Mouse (Mus musculus) heart, postnatal 0 days (tissue): ENCODE data around the gene Lin9. TPM values are rescaled to one million over a fixed set of nuclear protein-coding genes. Genes with fewer than 3 reads are reported as not detected.

ENCODE experiments used
- ATAC-seq: fragments of 200-750 bp; cut with Nextera tagmentation; 2 replicates; pipeline ENCODE4 v1.8.0; 2017; ENCODE audit warnings: low read depth, moderate number of reproducible peaks, moderate library complexity; ENCODE audit not compliant: insufficient read depth
- DNase-seq: peaks from one replicate; pipeline ENCODE4 v3.0.0-alpha.2; 2016; ENCODE audit warnings: low spot score
- H3K27ac ChIP-seq: fragments of 300-500 bp; sonication (generic); 2 replicates; pipeline ENCODE4 v1.5.1; 2014; ENCODE audit warnings: low read depth, mild to moderate bottlenecking
- H3K27me3 ChIP-seq: fragments of 300-500 bp; sonication (generic); 2 replicates; pipeline ENCODE4 v1.6.1; 2014; ENCODE audit warnings: low read length, mixed read lengths; ENCODE audit not compliant: control insufficient read depth, insufficient read depth
- H3K36me3 ChIP-seq: fragments of 300-500 bp; sonication (generic); replicated peaks from 2 replicates; pipeline ENCODE4 v1.6.1; 2014; ENCODE audit warnings: low read length, mixed read lengths; ENCODE audit not compliant: control insufficient read depth, insufficient read depth
- H3K4me1 ChIP-seq: fragments of 300-500 bp; sonication (generic); 2 replicates; pipeline ENCODE4 v1.6.1; 2014; ENCODE audit warnings: antibody characterized with exemption; ENCODE audit not compliant: control insufficient read depth, insufficient read depth
- H3K4me2 ChIP-seq: fragments of 300-500 bp; sonication (generic); 2 replicates; pipeline ENCODE4 v1.6.1; 2014; ENCODE audit warnings: low read depth, mild to moderate bottlenecking, low read length, moderate library complexity
- H3K4me3 ChIP-seq: fragments of 300-500 bp; sonication (generic); 2 replicates; pipeline ENCODE4 v1.5.1; 2014; ENCODE audit warnings: low read depth, low read length
- H3K9ac ChIP-seq: fragments of 300-500 bp; sonication (generic); replicated peaks from 2 replicates; pipeline ENCODE4 v1.6.1; 2014; ENCODE audit warnings: low read depth, low read length, mixed read lengths
- H3K9me3 ChIP-seq: fragments of 300-500 bp; sonication (generic); replicated peaks from 2 replicates; pipeline ENCODE4 v1.6.1; 2016; ENCODE audit warnings: low read length; ENCODE audit not compliant: control insufficient read depth
- CTCF ChIP-seq: IDR thresholded peaks from 2 replicates; pipeline ENCODE4 v1.5.1; 2016; ENCODE audit warnings: antibody characterized with exemption, control low read depth, low read depth
- EP300 ChIP-seq: IDR thresholded peaks from 2 replicates; pipeline ENCODE4 v1.6.1; 2016; ENCODE audit warnings: antibody characterized with exemption, low read depth
- whole genome bisulfite sequencing: fragments of 180-500 bp; shearing (Covaris S2); extraction: QIAGEN DNeasy Blood & Tissue Kit; methylation state at CpG from one replicate; pipeline ENCODE4 v1.1.7; 2014; 5-methylcytosine and 5-hydroxymethylcytosine counted together
- polyA plus RNA-seq: library from polyadenylated mRNA; unstranded; fragments of >200 nt; fragmentation: Nextera tagmentation; extraction: Ambion mirVana; gene quantifications from 2 replicates; pipeline ENCODE4 v1.2.1, GENCODE M21; 2015
- total RNA-seq: library from RNA; depleted of rRNA; stranded (reverse); fragments of >200 nt; gene quantifications from 2 replicates; pipeline ENCODE4 v1.2.3, GENCODE M21; 2014; ENCODE audit warnings: low replicate concordance; rRNA removed

The Lin9 gene
- 12.3 and 17.7 TPM in 2 replicates for total RNA-seq
- 5.7 and 5.8 TPM in 2 replicates for polyA plus RNA-seq

DNA sequence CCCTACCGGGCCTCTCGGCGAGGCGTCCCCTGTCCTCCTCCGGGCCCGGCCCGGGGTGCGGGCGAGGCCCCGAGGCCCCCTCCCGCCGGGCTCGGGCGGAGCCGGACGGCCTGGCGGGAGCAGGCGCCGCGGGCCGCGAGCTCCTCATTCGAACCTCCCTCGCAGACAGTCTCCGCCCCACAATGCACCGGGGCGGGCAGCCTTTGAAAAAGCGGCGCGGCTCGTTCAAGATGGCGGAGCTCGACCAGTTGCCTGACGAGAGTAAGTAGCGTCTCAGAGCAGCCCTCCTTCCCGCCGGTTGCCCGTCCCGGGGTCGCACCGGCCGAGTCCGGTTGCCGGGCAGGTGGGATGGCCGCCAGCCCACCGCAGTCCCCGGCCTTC is at the start of gene Lin9:
Lin9 (plus strand) TSS at position 14 of the 381 bp plus-strand sequence.
- H3K36me3 ChIP-seq: no peaks in the 10 kb centered on the region

DNA sequence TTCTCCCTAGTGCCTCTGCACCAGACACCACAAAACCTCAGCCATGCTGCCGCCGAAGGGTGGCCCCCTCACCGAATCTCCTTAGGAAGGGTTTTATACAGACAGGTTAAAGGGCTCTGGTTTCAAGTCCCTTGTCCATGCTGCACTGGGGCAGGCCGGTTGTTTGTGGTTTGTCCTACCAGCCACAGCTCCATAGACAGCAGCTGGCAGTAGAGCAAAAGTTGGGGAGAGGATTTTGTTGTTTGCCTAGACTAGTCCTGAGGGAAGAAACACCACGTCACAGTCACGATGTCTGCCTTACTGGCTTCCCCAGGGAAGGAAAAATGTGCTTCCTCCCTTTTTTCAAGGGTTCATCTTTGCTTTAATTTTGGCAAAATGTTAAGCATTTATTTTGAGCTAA is 40.4 kb upstream of the Lin9 start:
- no peak for ATAC-seq
- WGBS: 84% methylated on average over 6 of the region's 6 CpGs
- TF ChIP-seq CTCF: no peak
- no peak for TF ChIP-seq EP300

More for the DNA sequence above, at the start of gene Lin9:
- H3K9me3 ChIP-seq: no peaks in the 10 kb centered on the region
- peak; percentile 92 for ATAC-seq
- WGBS: under 1% methylated on average over 38 of the region's 47 CpGs
- TF ChIP-seq CTCF (no peak), EP300 (no peak)
- peak; percentile 87 for DNase-seq
- peak within 1 kb of the TSS; percentile 93 for H3K4me2 ChIP-seq
- H3K4me1 ChIP-seq: peaks cover 7% of the 10 kb centered on the region; the same call in 1 of the 2 replicates
- H3K4me3 ChIP-seq: peak within 1 kb of the TSS; percentile 99
- peak within 1 kb of the TSS; percentile 93 for H3K9ac ChIP-seq
- H3K27me3 ChIP-seq: no peaks in the 10 kb centered on the region
- peak within 1 kb of the TSS; percentile 88 for H3K27ac ChIP-seq

DNA sequence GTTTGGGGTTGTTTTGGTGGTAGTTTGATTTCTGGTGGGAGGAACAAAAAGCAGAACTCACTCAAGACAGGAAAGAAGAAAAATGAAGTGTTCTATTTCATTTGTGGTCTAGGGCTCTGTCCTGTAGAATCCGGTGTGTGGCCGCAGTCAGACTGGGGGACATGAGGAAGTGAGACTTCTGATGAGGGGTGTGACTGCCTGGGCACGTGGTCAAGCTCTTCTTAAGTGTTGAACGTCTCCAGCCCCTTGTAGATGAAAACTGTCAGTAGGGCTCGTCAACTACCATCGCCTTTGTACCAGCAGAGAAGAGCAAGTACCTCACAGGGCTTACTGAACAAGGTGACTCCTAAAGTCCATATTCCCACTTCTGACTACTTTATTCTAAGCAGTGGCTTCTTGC is 39.1 kb upstream of the Lin9 start:
- ATAC-seq (no peak), DNase-seq (no peak)
- WGBS: 70% methylated on average over 6 of the region's 6 CpGs
- Histone ChIP-seq H3K36me3 (peaks cover 51% of the 10 kb centered on the region), H3K4me1 (peaks cover 17% of the 10 kb centered on the region; the same call in 1 of the 2 replicates), H3K27ac (no peak overlapping the region), H3K9me3 (no peaks in the 10 kb centered on the region), H3K4me2 (no peak overlapping the region), H3K9ac (no peak overlapping the region), H3K4me3 (no peak overlapping the region), H3K27me3 (no peaks in the 10 kb centered on the region)
- TF ChIP-seq CTCF: no peak
- TF ChIP-seq EP300: no peak

More for the DNA sequence above, 40.4 kb upstream of the Lin9 start:
- no peak for DNase-seq
- no peaks in the 10 kb centered on the region for H3K9me3 ChIP-seq
- H3K27ac ChIP-seq: no peak overlapping the region
- H3K4me1 ChIP-seq: peaks cover 16% of the 10 kb centered on the region; the same call in 1 of the 2 replicates
- no peaks in the 10 kb centered on the region for H3K27me3 ChIP-seq
- H3K4me2 ChIP-seq: no peak overlapping the region
- H3K4me3 ChIP-seq: no peak overlapping the region
- peaks cover 62% of the 10 kb centered on the region for H3K36me3 ChIP-seq
- H3K9ac ChIP-seq: no peak overlapping the region

DNA sequence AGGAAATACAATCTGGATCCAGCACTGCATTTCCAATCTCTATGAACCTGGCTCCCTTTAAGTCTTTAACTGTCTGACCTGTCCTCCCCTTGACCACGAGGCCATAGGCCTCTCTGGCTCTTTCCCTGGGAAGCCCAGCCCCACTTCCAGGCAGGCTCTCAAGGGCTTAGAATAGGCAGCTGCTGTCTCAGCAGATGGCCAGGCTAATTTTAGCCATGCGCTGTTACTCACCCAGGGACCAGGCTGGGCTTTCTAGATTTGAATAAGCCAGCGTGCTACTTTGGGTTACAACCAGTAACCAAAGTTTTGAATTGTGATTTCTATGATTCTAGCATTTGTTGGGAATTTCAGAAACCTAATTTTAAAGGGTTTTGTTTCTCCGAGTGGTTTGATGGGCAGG is 36.4 kb upstream of the Lin9 start:
- H3K4me3 ChIP-seq: no peak overlapping the region
- no peak overlapping the region for H3K4me2 ChIP-seq
- H3K27ac ChIP-seq: peak overlapping the region; percentile 66
- no peak for TF ChIP-seq EP300
- TF ChIP-seq CTCF: no peak
- H3K9ac ChIP-seq: no peak overlapping the region
- H3K36me3 ChIP-seq: peaks cover 23% of the 10 kb centered on the region
- DNase-seq: peak; percentile 83
- peak; percentile 94 for ATAC-seq
- no peaks in the 10 kb centered on the region for H3K27me3 ChIP-seq
- peaks cover 17% of the 10 kb centered on the region; the same call in 1 of the 2 replicates for H3K4me1 ChIP-seq
- WGBS: 25% methylated on average over 4 of the region's 4 CpGs
- H3K9me3 ChIP-seq: no peaks in the 10 kb centered on the region

DNA sequence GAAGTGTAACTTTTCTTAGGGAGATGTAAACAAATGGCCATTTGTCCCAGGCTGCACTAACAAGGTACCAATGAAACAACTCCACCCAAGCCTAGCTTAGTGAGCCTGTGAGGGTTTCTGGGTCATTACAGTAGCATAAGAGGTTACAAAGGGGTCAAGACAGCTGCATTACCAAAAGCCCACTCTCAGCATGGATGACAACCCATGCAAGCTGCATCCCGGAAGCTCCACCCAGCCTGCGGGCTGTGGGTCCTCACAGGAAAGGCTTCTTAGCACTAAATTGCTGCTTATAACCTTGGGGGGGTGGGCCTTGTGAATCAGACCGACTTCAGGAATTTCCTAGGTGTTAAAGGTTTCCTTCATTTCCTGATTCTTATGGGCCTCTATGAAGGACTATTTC is 34.8 kb upstream of the Lin9 start:
- ATAC-seq: no peak
- 52% methylated on average over 3 of the region's 3 CpGs for WGBS
- Histone ChIP-seq H3K27me3 (no peaks in the 10 kb centered on the region), H3K4me1 (peaks cover 17% of the 10 kb centered on the region; the same call in 1 of the 2 replicates), H3K9ac (no peak overlapping the region), H3K9me3 (no peaks in the 10 kb centered on the region), H3K27ac (no peak overlapping the region), H3K36me3 (peaks cover 8% of the 10 kb centered on the region), H3K4me2 (no peak overlapping the region), H3K4me3 (no peak overlapping the region)
- DNase-seq: no peak
- TF ChIP-seq EP300: no peak
- no peak for TF ChIP-seq CTCF
